Mouse (Mus musculus): ENCODE measurements at regions not wholly inside any gene's neighbourhood (a gene's known extent, or its start where the extent isn't known, plus 50 kb on each side); places are given as distances from the start of the nearest gene placed in this dataset.
A peak's percentile ranks its signal among the peaks of the same experiment; 100 is the strongest.

GRCm38 (mm10) chr13:72195881-72196280 is 232.4 kb upstream of the Irx1 start:
- H3K4me1 ChIP-seq (replicated peaks; ENCODE audit: control insufficient read depth, insufficient read depth): no peaks in the 10 kb centered on the region
- 85% methylated on average over 2 of the region's 2 CpGs for WGBS
- H3K27ac ChIP-seq (replicated peaks): no peak overlapping the region
- ATAC-seq (ENCODE audit: low FRiP score, low TSS enrichment): no peak
- TF ChIP-seq EP300 (optimal IDR thresholded peaks at IDR 0.05): no peak
- TF ChIP-seq CTCF (IDR thresholded peaks at IDR 0.05; ENCODE audit: low read depth): no peak
- no peak overlapping the region for H3K4me2 ChIP-seq (replicated peaks; ENCODE audit: low read depth)
- no peak for DNase-seq (ENCODE audit: low spot score)
- no peak overlapping the region for H3K9ac ChIP-seq (ENCODE audit: low read length)
- no peaks in the 10 kb centered on the region for H3K9me3 ChIP-seq (ENCODE audit: control insufficient read depth, low read length)
- H3K4me3 ChIP-seq (ENCODE audit: low read depth, low read length): no peak overlapping the region
- H3K36me3 ChIP-seq (ENCODE audit: control insufficient read depth, insufficient read depth, low read length): no peaks in the 10 kb centered on the region
- H3K27me3 ChIP-seq (ENCODE audit: control insufficient read depth, insufficient read depth, low read length): no peaks in the 10 kb centered on the region

DNA sequence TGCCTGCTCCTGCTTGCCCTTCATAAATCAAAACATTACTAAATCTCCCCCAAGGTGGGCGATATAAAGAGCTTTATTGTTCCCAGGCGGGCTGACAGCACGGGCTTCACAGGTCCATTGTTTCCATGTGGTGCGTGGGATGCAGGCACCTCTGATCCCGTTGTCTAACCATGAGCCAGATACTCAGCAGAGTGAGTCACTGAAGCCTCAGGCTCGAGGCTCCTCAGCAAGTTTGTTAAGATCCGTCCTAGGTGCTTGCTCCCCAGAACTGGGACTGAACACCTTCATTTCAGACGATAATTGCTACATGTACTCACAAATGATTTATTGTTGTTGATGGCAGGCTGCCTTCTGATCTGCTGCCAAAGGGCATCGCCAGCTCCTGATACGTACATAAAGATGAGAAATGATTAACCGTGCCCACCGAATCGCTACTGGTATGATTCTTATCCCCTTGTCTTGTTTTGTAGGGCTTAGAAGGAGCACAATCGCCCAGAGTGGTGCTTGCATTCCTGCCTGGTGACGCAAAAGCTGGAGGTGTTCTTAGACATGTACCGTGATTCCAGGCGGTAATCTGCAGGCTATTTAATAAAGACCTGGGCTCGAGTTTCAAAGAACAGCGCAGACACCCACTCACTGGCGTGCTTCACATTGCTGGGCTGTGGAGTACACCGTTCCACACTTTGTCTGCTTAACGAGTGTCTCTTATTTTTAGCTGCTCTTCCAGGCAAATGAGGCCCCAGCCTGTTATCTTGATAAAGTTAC is 235.0 kb upstream of the Irx1 start:
- H3K4me2 ChIP-seq (replicated peaks; ENCODE audit: low read depth): no peak overlapping the region
- no peak overlapping the region for H3K9ac ChIP-seq (ENCODE audit: low read length)
- TF ChIP-seq CTCF (IDR thresholded peaks at IDR 0.05; ENCODE audit: low read depth) (no peak), EP300 (optimal IDR thresholded peaks at IDR 0.05) (no peak)
- peak; percentile 21 for DNase-seq (ENCODE audit: low spot score)
- H3K4me3 ChIP-seq (ENCODE audit: low read depth, low read length): no peak overlapping the region
- 47% methylated on average over 22 of the region's 22 CpGs for WGBS
- no peaks in the 10 kb centered on the region for H3K36me3 ChIP-seq (ENCODE audit: control insufficient read depth, insufficient read depth, low read length)
- ATAC-seq (ENCODE audit: low FRiP score, low TSS enrichment): peak; percentile 53; the same call in 1 of the 2 replicates
- H3K27ac ChIP-seq (replicated peaks): no peak overlapping the region
- H3K4me1 ChIP-seq (replicated peaks; ENCODE audit: control insufficient read depth, insufficient read depth): no peaks in the 10 kb centered on the region
- H3K27me3 ChIP-seq (ENCODE audit: control insufficient read depth, insufficient read depth, low read length): no peaks in the 10 kb centered on the region
- H3K9me3 ChIP-seq (ENCODE audit: control insufficient read depth, low read length): no peaks in the 10 kb centered on the region

DNA sequence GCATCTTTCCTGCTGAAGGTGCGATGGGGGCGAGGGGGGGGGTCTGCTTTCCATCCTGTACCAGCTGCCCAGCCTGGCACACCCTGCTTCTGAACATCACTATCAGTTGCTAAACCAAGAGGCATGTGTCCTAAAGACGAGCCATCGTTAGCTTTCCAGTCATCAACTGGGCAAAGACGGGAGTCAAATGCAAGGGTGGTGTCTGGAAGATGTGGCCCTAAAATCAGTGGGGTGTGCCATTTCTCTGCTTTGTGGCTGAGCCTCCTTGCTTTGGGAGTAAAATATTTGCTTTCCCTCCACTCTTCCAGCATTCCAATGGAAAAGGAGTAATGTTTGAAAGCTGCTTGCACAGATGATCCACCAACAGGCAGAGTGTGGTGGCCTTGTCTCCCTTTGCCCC is 246.0 kb upstream of the Irx1 start:
- H3K36me3 ChIP-seq (ENCODE audit: control insufficient read depth, insufficient read depth, low read length): no peaks in the 10 kb centered on the region
- DNase-seq (ENCODE audit: low spot score): no peak
- no peaks in the 10 kb centered on the region for H3K9me3 ChIP-seq (ENCODE audit: control insufficient read depth, low read length)
- 88% methylated on average over 5 of the region's 5 CpGs for WGBS
- H3K9ac ChIP-seq (ENCODE audit: low read length): no peak overlapping the region
- no peak overlapping the region for H3K4me2 ChIP-seq (replicated peaks; ENCODE audit: low read depth)
- TF ChIP-seq EP300 (optimal IDR thresholded peaks at IDR 0.05) (no peak), CTCF (IDR thresholded peaks at IDR 0.05; ENCODE audit: low read depth) (no peak)
- H3K27ac ChIP-seq (replicated peaks): no peak overlapping the region
- H3K4me1 ChIP-seq (replicated peaks; ENCODE audit: control insufficient read depth, insufficient read depth): no peaks in the 10 kb centered on the region
- no peak for ATAC-seq (ENCODE audit: low FRiP score, low TSS enrichment)
- no peaks in the 10 kb centered on the region for H3K27me3 ChIP-seq (ENCODE audit: control insufficient read depth, insufficient read depth, low read length)
- no peak overlapping the region for H3K4me3 ChIP-seq (ENCODE audit: low read depth, low read length)

- Histone ChIP-seq H3K4me1 (replicated peaks; ENCODE audit: control insufficient read depth, insufficient read depth) (no peaks in the 10 kb centered on the region), H3K27ac (replicated peaks) (no peak overlapping the region), H3K4me3 (ENCODE audit: low read depth, low read length) (no peak overlapping the region), H3K4me2 (replicated peaks; ENCODE audit: low read depth) (no peak overlapping the region), H3K9ac (ENCODE audit: low read length) (no peak overlapping the region), H3K36me3 (ENCODE audit: control insufficient read depth, insufficient read depth, low read length) (no peaks in the 10 kb centered on the region), H3K27me3 (ENCODE audit: control insufficient read depth, insufficient read depth, low read length) (no peaks in the 10 kb centered on the region), H3K9me3 (ENCODE audit: control insufficient read depth, low read length) (no peaks in the 10 kb centered on the region)
- no peak for ATAC-seq (ENCODE audit: low FRiP score, low TSS enrichment)
- TF ChIP-seq EP300 (optimal IDR thresholded peaks at IDR 0.05): no peak
- no peak for TF ChIP-seq CTCF (IDR thresholded peaks at IDR 0.05; ENCODE audit: low read depth)
- DNase-seq (ENCODE audit: low spot score): no peak
- 21% methylated on average over 10 of the region's 10 CpGs for WGBS
Observed at GRCm38 (mm10) chr13:72209946-72210456, 246.5 kb upstream of the Irx1 start.

DNA sequence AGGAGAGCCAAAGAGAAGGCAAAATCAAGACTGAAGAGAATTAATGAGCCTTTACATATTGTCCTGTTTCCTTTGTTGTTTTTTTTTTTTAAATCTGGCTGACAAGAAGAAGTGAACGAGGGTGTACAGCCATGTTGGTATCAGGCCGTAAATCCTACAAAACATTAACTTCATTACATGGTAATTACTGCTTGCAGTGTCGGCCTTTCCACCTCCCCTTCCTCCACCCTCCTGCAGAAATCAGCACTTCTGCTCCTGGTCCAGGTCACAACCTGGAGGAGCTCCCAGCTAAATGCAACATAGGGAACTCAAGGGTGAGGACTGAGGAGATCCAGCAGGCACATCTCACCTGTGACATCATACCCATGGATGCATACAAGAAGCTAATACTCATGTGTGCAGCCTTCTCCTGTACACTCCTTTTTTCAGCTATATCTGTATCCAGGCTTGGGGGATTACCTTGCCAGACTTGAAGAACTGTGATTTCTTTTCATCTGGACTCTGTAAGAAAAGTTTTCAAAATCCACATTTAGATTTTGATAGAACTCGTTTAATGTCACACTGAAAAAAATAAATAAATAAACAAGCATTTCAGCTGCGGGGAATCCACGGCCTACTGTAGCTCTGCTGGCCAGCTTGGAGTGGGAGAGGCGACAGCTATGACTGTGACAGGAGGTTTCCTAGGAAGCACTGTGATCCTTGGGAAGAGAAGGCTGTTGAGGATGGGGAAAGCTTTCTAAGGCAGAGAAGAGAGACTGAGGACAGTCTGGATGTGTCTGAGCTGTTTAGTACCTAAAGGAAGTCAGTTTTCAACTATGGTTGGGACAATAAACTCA is 247.2 kb upstream of the Irx1 start:
- H3K4me2 ChIP-seq (replicated peaks; ENCODE audit: low read depth): no peak overlapping the region
- ATAC-seq (ENCODE audit: low FRiP score, low TSS enrichment) (no peak), DNase-seq (ENCODE audit: low spot score) (no peak)

More for the DNA sequence above, 247.2 kb upstream of the Irx1 start:
- TF ChIP-seq CTCF (IDR thresholded peaks at IDR 0.05; ENCODE audit: low read depth): no peak
- no peak for TF ChIP-seq EP300 (optimal IDR thresholded peaks at IDR 0.05)
- no peak overlapping the region for H3K9ac ChIP-seq (ENCODE audit: low read length)
- no peaks in the 10 kb centered on the region for H3K27me3 ChIP-seq (ENCODE audit: control insufficient read depth, insufficient read depth, low read length)
- no peak overlapping the region for H3K4me3 ChIP-seq (ENCODE audit: low read depth, low read length)
- no peak overlapping the region for H3K27ac ChIP-seq (replicated peaks)
- H3K4me1 ChIP-seq (replicated peaks; ENCODE audit: control insufficient read depth, insufficient read depth): no peaks in the 10 kb centered on the region
- WGBS: 64% methylated on average over 7 of the region's 7 CpGs
- no peaks in the 10 kb centered on the region for H3K9me3 ChIP-seq (ENCODE audit: control insufficient read depth, low read length)
- H3K36me3 ChIP-seq (ENCODE audit: control insufficient read depth, insufficient read depth, low read length): no peaks in the 10 kb centered on the region

Data from stomach, postnatal 0 days (tissue).